Mouse (Mus musculus): ENCODE measurements around the gene Gcnt2. TPM values are rescaled to one million over a fixed set of nuclear protein-coding genes. Genes with fewer than 3 reads are reported as not detected.
"Not testable (repeated sequence)": the region's sequence is repeated elsewhere in the genome, so short reads cannot be mapped to it uniquely, and the experiment has no call there.

The Gcnt2 gene
- polyA plus RNA-seq, 1 experiment from 2014 or later, result 2.1 TPM

GRCm38 (mm10) chr13:40898049-40898690 is 38.6 kb downstream of the Gcnt2 start:
- H3K4me3 ChIP-seq; H3K27ac ChIP-seq; H3K36me3 ChIP-seq; H3K27me3 ChIP-seq; H3K9ac ChIP-seq; H3K4me1 ChIP-seq; ATAC-seq (ENCODE audit: low FRiP score, low read depth); H3K9me3 ChIP-seq; H3K4me2 ChIP-seq (replicated peaks): not testable (repeated sequence)
- 83% methylated on average over 14 of the region's 14 CpGs for WGBS

GRCm38 (mm10) chr13:40898698-40899097 is 39.1 kb downstream of the Gcnt2 start:
- WGBS, result 80% methylated on average over 4 of the region's 4 CpGs
- Histone ChIP-seq H3K9me3 (no peaks in the 10 kb centered on the region), H3K9ac (no peak overlapping the region), H3K4me1 (0 out of 2 replicates have a peak, but pooled peaks cover 7% of the 10 kb centered on the region), H3K27me3 (no peaks in the 10 kb centered on the region), H3K4me3 (no peak overlapping the region), H3K4me2 (replicated peaks) (no peak overlapping the region), H3K36me3 (no peaks in the 10 kb centered on the region), H3K27ac (no peak overlapping the region)
- no peak for ATAC-seq (ENCODE audit: low FRiP score, low read depth)

GRCm38 (mm10) chr13:40899349-40899993 is 39.9 kb downstream of the Gcnt2 start:
- Histone ChIP-seq H3K4me2 (replicated peaks) (no peak overlapping the region), H3K27me3 (no peaks in the 10 kb centered on the region), H3K36me3 (no peaks in the 10 kb centered on the region), H3K9me3 (no peaks in the 10 kb centered on the region), H3K27ac (no peak overlapping the region), H3K9ac (no peak overlapping the region), H3K4me1 (0 out of 2 replicates have a peak, but pooled peaks cover 11% of the 10 kb centered on the region), H3K4me3 (no peak overlapping the region)
- 78% methylated on average over 8 of the region's 8 CpGs for WGBS
- ATAC-seq (ENCODE audit: low FRiP score, low read depth), result no peak

GRCm38 (mm10) chr13:40899994-40900970 is 40.7 kb downstream of the Gcnt2 start:
- no peaks in the 10 kb centered on the region for H3K27me3 ChIP-seq
- no peaks in the 10 kb centered on the region for H3K9me3 ChIP-seq
- 62% methylated on average over 15 of the region's 15 CpGs for WGBS
- H3K9ac ChIP-seq, result no peak overlapping the region
- ATAC-seq (ENCODE audit: low FRiP score, low read depth), result no peak
- H3K4me1 ChIP-seq, result 0 out of 2 replicates have a peak, but pooled peaks cover 11% of the 10 kb centered on the region
- H3K4me2 ChIP-seq (replicated peaks), result no peak overlapping the region
- H3K27ac ChIP-seq, result no peak overlapping the region
- no peaks in the 10 kb centered on the region for H3K36me3 ChIP-seq
- H3K4me3 ChIP-seq, result no peak overlapping the region

GRCm38 (mm10) chr13:40901263-40901662 is 41.7 kb downstream of the Gcnt2 start:
- Histone ChIP-seq H3K4me2 (replicated peaks) (no peak overlapping the region), H3K27ac (no peak overlapping the region), H3K27me3 (no peaks in the 10 kb centered on the region), H3K36me3 (no peaks in the 10 kb centered on the region), H3K4me1 (0 out of 2 replicates have a peak, but pooled peaks cover 11% of the 10 kb centered on the region), H3K9me3 (no peaks in the 10 kb centered on the region), H3K9ac (no peak overlapping the region), H3K4me3 (no peak overlapping the region)
- ATAC-seq (ENCODE audit: low FRiP score, low read depth), result no peak
- 83% methylated on average over 5 of the region's 5 CpGs for WGBS

- H3K36me3 ChIP-seq, result no peaks in the 10 kb centered on the region
- no peaks in the 10 kb centered on the region for H3K27me3 ChIP-seq
- no peak overlapping the region for H3K9ac ChIP-seq
- WGBS, result 67% methylated on average over 12 of the region's 12 CpGs
- 0 out of 2 replicates have a peak, but pooled peaks cover 11% of the 10 kb centered on the region for H3K4me1 ChIP-seq
- H3K9me3 ChIP-seq, result no peaks in the 10 kb centered on the region
- no peak overlapping the region for H3K4me2 ChIP-seq (replicated peaks)
- H3K27ac ChIP-seq, result no peak overlapping the region
- H3K4me3 ChIP-seq, result no peak overlapping the region
- ATAC-seq (ENCODE audit: low FRiP score, low read depth), result no peak
These were observed 42.4 kb downstream of the Gcnt2 start for GRCm38 (mm10) chr13:40901831-40902459.

GRCm38 (mm10) chr13:40904080-40904479 is 44.5 kb downstream of the Gcnt2 start:
- Histone ChIP-seq H3K9ac (no peak overlapping the region), H3K4me3 (no peak overlapping the region), H3K27me3 (no peaks in the 10 kb centered on the region), H3K9me3 (no peaks in the 10 kb centered on the region), H3K27ac (no peak overlapping the region), H3K4me1 (peaks cover 23% of the 10 kb centered on the region), H3K4me2 (replicated peaks) (no peak overlapping the region), H3K36me3 (no peaks in the 10 kb centered on the region)
- no peak for ATAC-seq (ENCODE audit: low FRiP score, low read depth)
- 84% methylated on average over 7 of the region's 7 CpGs for WGBS

GRCm38 (mm10) chr13:40906528-40906927 is 47.0 kb downstream of the Gcnt2 start:
- H3K9ac ChIP-seq, result no peak overlapping the region
- no peak overlapping the region for H3K4me3 ChIP-seq
- H3K4me2 ChIP-seq (replicated peaks), result no peak overlapping the region
- peaks cover 15% of the 10 kb centered on the region for H3K4me1 ChIP-seq
- no peaks in the 10 kb centered on the region for H3K9me3 ChIP-seq
- no peak overlapping the region for H3K27ac ChIP-seq
- no peak for ATAC-seq (ENCODE audit: low FRiP score, low read depth)
- H3K36me3 ChIP-seq, result no peaks in the 10 kb centered on the region
- 85% methylated on average over 7 of the region's 7 CpGs for WGBS
- no peaks in the 10 kb centered on the region for H3K27me3 ChIP-seq

- H3K4me2 ChIP-seq (replicated peaks), result no peak overlapping the region
- no peaks in the 10 kb centered on the region for H3K27me3 ChIP-seq
- H3K27ac ChIP-seq, result no peak overlapping the region
- H3K9ac ChIP-seq, result no peak overlapping the region
- WGBS, result 58% methylated on average over 7 of the region's 7 CpGs
- no peaks in the 10 kb centered on the region for H3K9me3 ChIP-seq
- H3K36me3 ChIP-seq, result no peaks in the 10 kb centered on the region
- peaks cover 15% of the 10 kb centered on the region for H3K4me1 ChIP-seq
- no peak for ATAC-seq (ENCODE audit: low FRiP score, low read depth)
- no peak overlapping the region for H3K4me3 ChIP-seq
These were observed 47.7 kb downstream of the Gcnt2 start for GRCm38 (mm10) chr13:40907274-40907673.

- Histone ChIP-seq H3K9me3 (no peaks in the 10 kb centered on the region), H3K4me3 (no peak overlapping the region), H3K9ac (no peak overlapping the region), H3K27ac (no peak overlapping the region), H3K4me1 (peaks cover 15% of the 10 kb centered on the region), H3K4me2 (replicated peaks) (no peak overlapping the region), H3K36me3 (no peaks in the 10 kb centered on the region), H3K27me3 (no peaks in the 10 kb centered on the region)
- no peak for ATAC-seq (ENCODE audit: low FRiP score, low read depth)
- WGBS, result 57% methylated on average over 6 of the region's 6 CpGs
These were observed 48.5 kb downstream of the Gcnt2 start for GRCm38 (mm10) chr13:40908044-40908443.

GRCm38 (mm10) chr13:40909060-40909459 is 49.5 kb downstream of the Gcnt2 start:
- Histone ChIP-seq H3K9ac (no peak overlapping the region), H3K27me3 (no peaks in the 10 kb centered on the region), H3K4me2 (replicated peaks) (no peak overlapping the region), H3K27ac (no peak overlapping the region), H3K36me3 (no peaks in the 10 kb centered on the region), H3K4me3 (no peak overlapping the region), H3K9me3 (no peaks in the 10 kb centered on the region), H3K4me1 (peaks cover 17% of the 10 kb centered on the region)
- no peak for ATAC-seq (ENCODE audit: low FRiP score, low read depth)
- 86% methylated on average over 8 of the region's 8 CpGs for WGBS

All from limb, embryonic 13.5 days (tissue).